8 mouse cellular contexts compared by ENCODE assay signal in genomic region chr3:104675258-104675851, GRCm38 (mm10). TPM values are rescaled to one million over a fixed set of nuclear protein-coding genes. Genes with fewer than 3 reads are reported as not detected.
DNase-seq lines count a peak whose midpoint lies in the region; ATAC-seq lines count a peak whose summit lies in the region.

No protein-coding gene starts in this region.

- H3K9ac ChIP-seq in limb, embryonic 13.5 days = peak overlapping the region; percentile 59
- peak overlapping the region; percentile 55 for H3K9ac ChIP-seq in midbrain, embryonic 15.5 days

- peak; percentile 44 to 66 for DNase-seq in urinary bladder, adult 18-20 months (ENCODE audit: low spot score in 2 of 2)
- DNase-seq in urinary bladder, postnatal 10 days (ENCODE audit: low spot score) = no peak
- DNase-seq in embryo, embryonic 9.5 days (ENCODE audit: extremely low spot score) = peak; percentile 82
- peak; percentile 98 for DNase-seq in heart, adult 11 months
- DNase-seq in kidney, adult 11 months = peak; percentile 73
- DNase-seq in spleen, adult 18-20 months = peak; percentile 48 to 75

- peak overlapping the region; percentile 8; the same call in 1 of the 2 replicates for H3K27ac ChIP-seq in limb, embryonic 13.5 days
- 0 out of 2 replicates have a peak overlapping the region, but pooled peaks have one; percentile 43 for H3K27ac ChIP-seq in midbrain, embryonic 15.5 days

- H3K27me3 ChIP-seq in limb, embryonic 13.5 days = no peaks in the 10 kb centered on the region
- no peaks in the 10 kb centered on the region for H3K27me3 ChIP-seq in midbrain, embryonic 15.5 days (replicated peaks)

- peak overlapping the region; percentile 82 for H3K4me2 ChIP-seq in limb, embryonic 13.5 days (replicated peaks)
- peak overlapping the region; percentile 70 for H3K4me2 ChIP-seq in midbrain, embryonic 15.5 days

- no peaks in the 10 kb centered on the region for H3K36me3 ChIP-seq in limb, embryonic 13.5 days
- no peaks in the 10 kb centered on the region for H3K36me3 ChIP-seq in midbrain, embryonic 15.5 days (replicated peaks)

- H3K4me3 ChIP-seq in limb, embryonic 13.5 days = peak overlapping the region; percentile 46
- peak overlapping the region; percentile 40 for H3K4me3 ChIP-seq in midbrain, embryonic 15.5 days

- peaks cover 27% of the 10 kb centered on the region for H3K4me1 ChIP-seq in limb, embryonic 13.5 days
- H3K4me1 ChIP-seq in midbrain, embryonic 15.5 days = peaks cover 11% of the 10 kb centered on the region

- 2% methylated on average over 23 of the region's 23 CpGs for WGBS in limb, embryonic 13.5 days
- WGBS in midbrain, embryonic 15.5 days = 4% methylated on average over 23 of the region's 23 CpGs

- no peaks in the 10 kb centered on the region for H3K9me3 ChIP-seq in limb, embryonic 13.5 days
- no peaks in the 10 kb centered on the region for H3K9me3 ChIP-seq in midbrain, embryonic 15.5 days

- ATAC-seq in limb, embryonic 13.5 days (ENCODE audit: low FRiP score, low read depth) = peak; percentile 74; the same call in 1 of the 2 replicates
- ATAC-seq in midbrain, embryonic 15.5 days (replicated peaks) = peak; percentile 91

RNA-seq across cellular contexts. Expression of gene Slc16a1, which starts 36.9 kb away (rescaled TPM):
- polyA plus RNA-seq in limb, embryonic 13.5 days (2015; fragmentation: Nextera tagmentation; extraction: Ambion mirVana) = 36.3 and 38.4 TPM in 2 replicates
- polyA plus RNA-seq in midbrain, embryonic 15.5 days (2015; fragmentation: Nextera tagmentation; extraction: Ambion mirVana) = 9.0 and 9.7 TPM in 2 replicates
